Mouse (Mus musculus): ENCODE results near the gene Rab29. TPM values are rescaled to one million over a fixed set of nuclear protein-coding genes. Genes with fewer than 3 reads are reported as not detected.

The Rab29 gene
- polyA plus RNA-seq, 1 experiment from 2014 or later: 19.0 TPM

DNA sequence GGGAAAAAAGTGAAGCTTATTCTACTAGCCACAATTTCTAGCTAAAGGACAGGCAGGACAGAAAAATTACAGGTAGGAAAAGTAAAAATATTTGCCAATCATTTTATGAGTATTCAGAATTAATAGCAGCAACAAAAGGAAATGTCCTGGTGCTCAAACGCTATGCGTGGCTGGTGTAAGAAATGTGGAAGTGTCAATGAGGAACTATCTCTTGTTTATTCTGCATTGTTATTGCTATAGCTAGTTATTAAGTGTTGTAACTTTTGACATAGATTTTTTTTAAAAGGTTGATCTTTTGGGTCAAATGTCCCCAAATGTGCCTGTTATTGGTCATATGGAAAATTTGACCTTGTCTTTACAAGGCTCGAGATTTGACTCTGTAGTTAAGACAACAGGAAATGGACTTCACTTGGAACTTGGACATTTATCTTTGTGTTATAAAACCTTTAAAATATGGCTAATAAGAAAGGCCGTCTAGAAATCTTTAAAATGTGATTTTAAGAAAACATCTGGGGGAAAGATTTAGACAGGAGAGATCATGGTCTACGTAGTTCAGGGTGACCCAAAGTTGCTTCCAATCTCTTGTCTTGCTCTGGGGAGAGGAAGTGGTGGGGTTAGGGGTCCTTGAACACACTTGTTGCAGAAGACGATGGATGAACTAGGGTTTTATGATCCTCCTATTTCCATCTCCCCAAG, 572 bp upstream of the Rab29 start:
- H3K4me1 ChIP-seq (ENCODE audit: control insufficient read depth, insufficient read depth, low read length): no peaks in the 10 kb centered on the region
- ATAC-seq (replicated peaks; ENCODE audit: insufficient number of reproducible peaks, low FRiP score, low TSS enrichment, low read depth) (no peak), DNase-seq (ENCODE audit: low spot score) (no peak)
- no peaks in the 10 kb centered on the region for H3K9me3 ChIP-seq (replicated peaks; ENCODE audit: control insufficient read depth, low read length)
- 77% methylated on average over 6 of the region's 6 CpGs for WGBS
- no peak overlapping the region for H3K4me3 ChIP-seq (ENCODE audit: low read depth, low read length)
- H3K9ac ChIP-seq (replicated peaks; ENCODE audit: low read length): no peak overlapping the region
- H3K4me2 ChIP-seq (ENCODE audit: low read depth, low read length): no peak overlapping the region
- H3K36me3 ChIP-seq (replicated peaks; ENCODE audit: control insufficient read depth, insufficient read depth, low read depth, low read length): no peaks in the 10 kb centered on the region
- peaks cover 2% of the 10 kb centered on the region; the same call in 1 of the 2 replicates for H3K27me3 ChIP-seq (ENCODE audit: control insufficient read depth, insufficient read depth, low read length)
- no peak overlapping the region for H3K27ac ChIP-seq (replicated peaks; ENCODE audit: low read depth, low read length)

DNA sequence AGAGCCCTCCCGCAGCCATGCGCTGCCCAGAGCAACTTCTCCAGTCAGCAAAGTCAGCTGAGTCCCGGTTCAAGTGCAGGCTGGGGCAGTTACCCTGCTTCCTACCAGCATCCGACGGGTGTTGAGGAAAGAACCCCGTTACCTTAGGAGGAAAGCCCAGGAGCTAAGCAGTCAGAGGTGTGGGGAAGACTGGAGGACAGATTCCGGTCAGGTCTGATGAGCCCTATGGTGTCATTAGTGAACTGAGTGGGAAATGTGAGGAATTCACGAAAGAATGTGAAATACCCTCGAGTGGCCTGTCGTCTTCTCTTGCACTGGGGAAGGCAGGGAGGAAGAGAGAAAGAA, 894 bp downstream of the Rab29 start:
- no peaks in the 10 kb centered on the region for H3K36me3 ChIP-seq (replicated peaks; ENCODE audit: control insufficient read depth, insufficient read depth, low read depth, low read length)
- peaks cover 2% of the 10 kb centered on the region; the same call in 1 of the 2 replicates for H3K27me3 ChIP-seq (ENCODE audit: control insufficient read depth, insufficient read depth, low read length)
- 21% methylated on average over 10 of the region's 10 CpGs for WGBS
- H3K9me3 ChIP-seq (replicated peaks; ENCODE audit: control insufficient read depth, low read length): no peaks in the 10 kb centered on the region
- ATAC-seq (replicated peaks; ENCODE audit: insufficient number of reproducible peaks, low FRiP score, low TSS enrichment, low read depth) (peak; percentile 25; the same call in 1 of the 2 replicates), DNase-seq (ENCODE audit: low spot score) (peak; percentile 4)
- peak overlapping the region; percentile 40; the same call in 1 of the 2 replicates for H3K9ac ChIP-seq (replicated peaks; ENCODE audit: low read length)
- peak overlapping the region; percentile 53 for H3K4me3 ChIP-seq (ENCODE audit: low read depth, low read length)
- peak overlapping the region; percentile 75 for H3K4me2 ChIP-seq (ENCODE audit: low read depth, low read length)
- H3K27ac ChIP-seq (replicated peaks; ENCODE audit: low read depth, low read length): no peak overlapping the region
- no peaks in the 10 kb centered on the region for H3K4me1 ChIP-seq (ENCODE audit: control insufficient read depth, insufficient read depth, low read length)

DNA sequence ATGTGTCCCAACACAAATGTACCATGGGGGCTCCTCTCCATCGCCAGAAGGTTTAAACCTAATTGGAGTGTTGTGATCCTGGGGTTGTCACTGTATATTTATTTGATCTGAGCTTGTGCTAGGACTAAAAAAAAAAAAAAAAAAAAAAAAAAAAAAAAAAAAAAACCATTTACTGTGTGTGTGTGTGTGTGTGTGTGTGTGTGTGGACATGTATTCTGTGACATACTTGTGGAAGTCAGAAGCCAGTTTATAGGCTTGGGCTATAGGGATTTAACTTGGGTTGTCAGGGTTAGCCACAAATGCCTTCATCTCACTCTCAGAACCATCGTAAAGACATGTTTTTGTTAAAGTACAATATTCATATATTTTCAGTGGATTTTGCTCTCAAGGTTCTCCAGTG, 2.5 kb downstream of the Rab29 start:
- WGBS: 74% methylated on average over 2 of the region's 2 CpGs
- Histone ChIP-seq H3K4me1 (ENCODE audit: control insufficient read depth, insufficient read depth, low read length) (no peaks in the 10 kb centered on the region), H3K9me3 (replicated peaks; ENCODE audit: control insufficient read depth, low read length) (no peaks in the 10 kb centered on the region), H3K4me3 (ENCODE audit: low read depth, low read length) (no peak overlapping the region), H3K27ac (replicated peaks; ENCODE audit: low read depth, low read length) (no peak overlapping the region), H3K4me2 (ENCODE audit: low read depth, low read length) (no peak overlapping the region), H3K9ac (replicated peaks; ENCODE audit: low read length) (no peak overlapping the region), H3K36me3 (replicated peaks; ENCODE audit: control insufficient read depth, insufficient read depth, low read depth, low read length) (no peaks in the 10 kb centered on the region), H3K27me3 (ENCODE audit: control insufficient read depth, insufficient read depth, low read length) (peaks cover 2% of the 10 kb centered on the region; the same call in 1 of the 2 replicates)
- DNase-seq (ENCODE audit: low spot score) (no peak), ATAC-seq (replicated peaks; ENCODE audit: insufficient number of reproducible peaks, low FRiP score, low TSS enrichment, low read depth) (no peak)

GRCm38 (mm10) chr1:131872856-131873255, 5.8 kb downstream of the Rab29 start:
- Histone ChIP-seq H3K9ac (replicated peaks; ENCODE audit: low read length) (no peak overlapping the region), H3K27me3 (ENCODE audit: control insufficient read depth, insufficient read depth, low read length) (peaks cover 1% of the 10 kb centered on the region; the same call in 1 of the 2 replicates), H3K4me1 (ENCODE audit: control insufficient read depth, insufficient read depth, low read length) (no peaks in the 10 kb centered on the region), H3K4me2 (ENCODE audit: low read depth, low read length) (no peak overlapping the region), H3K27ac (replicated peaks; ENCODE audit: low read depth, low read length) (no peak overlapping the region), H3K4me3 (ENCODE audit: low read depth, low read length) (no peak overlapping the region), H3K9me3 (replicated peaks; ENCODE audit: control insufficient read depth, low read length) (no peaks in the 10 kb centered on the region), H3K36me3 (replicated peaks; ENCODE audit: control insufficient read depth, insufficient read depth, low read depth, low read length) (no peaks in the 10 kb centered on the region)
- 52% methylated on average over 1 of the region's 1 CpGs for WGBS
- no peak for ATAC-seq (replicated peaks; ENCODE audit: insufficient number of reproducible peaks, low FRiP score, low TSS enrichment, low read depth)
- no peak for DNase-seq (ENCODE audit: low spot score)

DNA sequence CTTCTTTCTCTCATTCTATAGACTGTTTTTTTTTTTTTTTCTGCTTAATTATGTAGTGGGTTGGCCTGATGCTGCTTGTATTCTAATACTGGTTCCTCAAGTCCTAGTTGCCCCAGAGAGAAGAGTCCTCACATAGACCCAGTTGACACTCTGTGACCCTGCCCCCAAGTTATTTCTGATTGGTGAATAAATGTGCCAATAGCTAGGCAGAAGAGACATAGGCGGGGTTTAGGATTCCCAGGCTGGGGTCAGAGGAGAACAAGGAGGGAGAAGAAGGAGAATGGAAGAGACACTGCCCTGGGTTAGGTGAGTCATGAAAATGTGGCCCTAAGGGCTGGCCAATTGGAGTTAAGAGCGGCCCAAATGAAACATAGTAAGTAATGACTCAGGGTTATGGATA, 12.8 kb downstream of the Rab29 start:
- no peak overlapping the region for H3K9ac ChIP-seq (replicated peaks; ENCODE audit: low read length)
- 68% methylated on average over 2 of the region's 2 CpGs for WGBS

GRCm38 (mm10) chr1:131882787-131883186, 15.8 kb downstream of the Rab29 start:
- no peaks in the 10 kb centered on the region for H3K36me3 ChIP-seq (replicated peaks; ENCODE audit: control insufficient read depth, insufficient read depth, low read depth, low read length)
- no peak for ATAC-seq (replicated peaks; ENCODE audit: insufficient number of reproducible peaks, low FRiP score, low TSS enrichment, low read depth)
- peak; percentile 52 for DNase-seq (ENCODE audit: low spot score)
- WGBS: 64% methylated on average over 2 of the region's 2 CpGs
- no peak overlapping the region for H3K4me3 ChIP-seq (ENCODE audit: low read depth, low read length)
- no peaks in the 10 kb centered on the region for H3K4me1 ChIP-seq (ENCODE audit: control insufficient read depth, insufficient read depth, low read length)
- no peaks in the 10 kb centered on the region for H3K9me3 ChIP-seq (replicated peaks; ENCODE audit: control insufficient read depth, low read length)
- H3K27me3 ChIP-seq (ENCODE audit: control insufficient read depth, insufficient read depth, low read length): no peaks in the 10 kb centered on the region
- no peak overlapping the region for H3K27ac ChIP-seq (replicated peaks; ENCODE audit: low read depth, low read length)
- H3K9ac ChIP-seq (replicated peaks; ENCODE audit: low read length): no peak overlapping the region
- H3K4me2 ChIP-seq (ENCODE audit: low read depth, low read length): no peak overlapping the region

More for the DNA sequence above, 12.8 kb downstream of the Rab29 start:
- no peaks in the 10 kb centered on the region for H3K27me3 ChIP-seq (ENCODE audit: control insufficient read depth, insufficient read depth, low read length)
- H3K9me3 ChIP-seq (replicated peaks; ENCODE audit: control insufficient read depth, low read length): no peaks in the 10 kb centered on the region
- H3K36me3 ChIP-seq (replicated peaks; ENCODE audit: control insufficient read depth, insufficient read depth, low read depth, low read length): no peaks in the 10 kb centered on the region
- DNase-seq (ENCODE audit: low spot score): no peak
- no peak for ATAC-seq (replicated peaks; ENCODE audit: insufficient number of reproducible peaks, low FRiP score, low TSS enrichment, low read depth)
- H3K4me1 ChIP-seq (ENCODE audit: control insufficient read depth, insufficient read depth, low read length): no peaks in the 10 kb centered on the region
- no peak overlapping the region for H3K27ac ChIP-seq (replicated peaks; ENCODE audit: low read depth, low read length)
- H3K4me3 ChIP-seq (ENCODE audit: low read depth, low read length): no peak overlapping the region
- no peak overlapping the region for H3K4me2 ChIP-seq (ENCODE audit: low read depth, low read length)

GRCm38 (mm10) chr1:131886173-131886572, 19.1 kb downstream of the Rab29 start:
- Histone ChIP-seq H3K4me1 (ENCODE audit: control insufficient read depth, insufficient read depth, low read length) (no peaks in the 10 kb centered on the region), H3K9ac (replicated peaks; ENCODE audit: low read length) (no peak overlapping the region), H3K36me3 (replicated peaks; ENCODE audit: control insufficient read depth, insufficient read depth, low read depth, low read length) (no peaks in the 10 kb centered on the region), H3K9me3 (replicated peaks; ENCODE audit: control insufficient read depth, low read length) (no peaks in the 10 kb centered on the region), H3K4me2 (ENCODE audit: low read depth, low read length) (no peak overlapping the region), H3K27ac (replicated peaks; ENCODE audit: low read depth, low read length) (no peak overlapping the region), H3K27me3 (ENCODE audit: control insufficient read depth, insufficient read depth, low read length) (no peaks in the 10 kb centered on the region), H3K4me3 (ENCODE audit: low read depth, low read length) (no peak overlapping the region)
- DNase-seq (ENCODE audit: low spot score) (no peak), ATAC-seq (replicated peaks; ENCODE audit: insufficient number of reproducible peaks, low FRiP score, low TSS enrichment, low read depth) (no peak)
- WGBS: 66% methylated on average over 2 of the region's 2 CpGs

DNA sequence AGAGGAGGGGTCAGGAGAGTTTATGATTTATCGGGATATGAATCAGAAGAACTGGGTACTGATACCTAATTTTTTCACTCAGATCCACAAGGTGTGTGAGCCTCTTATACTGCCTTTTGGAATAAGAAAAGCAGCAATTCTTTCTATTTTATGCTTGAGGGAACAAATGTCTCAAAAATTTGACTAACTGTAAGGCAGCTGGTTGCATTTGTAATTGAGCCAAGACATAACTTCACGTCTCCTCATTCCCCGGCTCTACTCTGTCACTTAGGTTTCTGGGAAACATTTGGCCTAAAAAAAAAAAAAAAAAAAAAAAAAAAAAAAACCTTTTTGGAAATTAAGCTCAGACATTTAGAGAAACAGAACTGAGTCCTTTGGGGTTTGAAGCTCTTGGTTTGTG, 19.6 kb downstream of the Rab29 start:
- no peaks in the 10 kb centered on the region for H3K36me3 ChIP-seq (replicated peaks; ENCODE audit: control insufficient read depth, insufficient read depth, low read depth, low read length)
- no peaks in the 10 kb centered on the region for H3K4me1 ChIP-seq (ENCODE audit: control insufficient read depth, insufficient read depth, low read length)
- no peak for ATAC-seq (replicated peaks; ENCODE audit: insufficient number of reproducible peaks, low FRiP score, low TSS enrichment, low read depth)
- no peak for DNase-seq (ENCODE audit: low spot score)
- 75% methylated on average over 3 of the region's 3 CpGs for WGBS
- H3K9ac ChIP-seq (replicated peaks; ENCODE audit: low read length): no peak overlapping the region
- H3K9me3 ChIP-seq (replicated peaks; ENCODE audit: control insufficient read depth, low read length): no peaks in the 10 kb centered on the region
- no peak overlapping the region for H3K27ac ChIP-seq (replicated peaks; ENCODE audit: low read depth, low read length)
- H3K4me3 ChIP-seq (ENCODE audit: low read depth, low read length): no peak overlapping the region
- no peaks in the 10 kb centered on the region for H3K27me3 ChIP-seq (ENCODE audit: control insufficient read depth, insufficient read depth, low read length)
- no peak overlapping the region for H3K4me2 ChIP-seq (ENCODE audit: low read depth, low read length)

Measured in embryonic facial prominence, embryonic 11.5 days (tissue).